15 mouse cellular contexts compared by ENCODE assay signal in the genomic region with DNA sequence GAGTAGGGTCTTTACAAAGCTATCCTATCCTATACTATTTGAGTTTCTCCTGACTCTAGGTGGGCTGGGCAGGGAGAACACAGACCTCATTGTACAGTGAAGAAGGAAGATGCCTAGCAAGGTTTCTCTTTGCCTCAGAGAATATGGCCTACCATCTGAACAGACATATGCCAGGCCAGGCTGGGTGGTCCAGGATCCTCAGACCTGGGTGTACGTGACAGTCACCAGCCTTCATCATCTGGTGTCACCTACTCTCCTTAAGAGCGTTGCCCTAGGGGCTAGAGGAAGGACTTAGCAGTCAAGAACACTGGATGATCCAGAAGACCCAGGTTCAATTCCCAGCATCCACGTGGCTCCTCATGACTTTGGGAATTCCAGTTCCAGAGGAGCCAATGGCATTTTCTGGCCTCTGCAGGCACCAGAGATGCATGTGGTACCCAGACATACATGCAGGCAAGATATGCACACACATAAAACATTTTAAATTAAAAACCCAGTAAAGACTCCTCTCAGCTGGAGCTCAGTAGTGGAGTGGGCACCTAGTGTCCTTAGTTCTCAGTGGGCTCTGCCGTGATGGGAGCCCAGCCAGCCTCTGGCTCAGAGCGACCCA.
DNase-seq lines count a peak whose midpoint lies in the region; ATAC-seq and TF ChIP-seq lines count a peak whose summit lies in the region.
"Had no signal": no experiment of that assay in that cellular context is flagged by ENCODE, and none has a peak within 500 bp of the region (broad histone marks: within the 10 kb centered on the region; RNA-seq: fewer than 3 reads in every experiment).

No protein-coding gene starts in this region.

- peak overlapping the region; percentile 84; the same call in 1 of the 2 replicates for H3K27ac ChIP-seq in heart, embryonic 16.5 days (ENCODE audit: low read length)
- H3K27ac ChIP-seq in heart, adult 2 months: no peak overlapping the region
- peak overlapping the region; percentile 85; the same call in 1 of the 2 replicates for H3K27ac ChIP-seq in lung, embryonic 16.5 days (ENCODE audit: low read length)
- H3K27ac ChIP-seq in lung, postnatal 0 days (ENCODE audit: low read length): no peak overlapping the region; the same call in 1 of the 2 replicates
- H3K27ac ChIP-seq in embryonic facial prominence, embryonic 15.5 days (replicated peaks): peak overlapping the region; percentile 61
- peak overlapping the region; percentile 87; the same call in 1 of the 2 replicates for H3K27ac ChIP-seq in stomach, embryonic 15.5 days
- H3K27ac ChIP-seq: left cerebral cortex, adult 2 months had no signal

- peaks cover 27% of the 10 kb centered on the region for H3K4me1 ChIP-seq in heart, embryonic 16.5 days (ENCODE audit: control insufficient read depth, insufficient read depth, low read length)
- H3K4me1 ChIP-seq in heart, adult 2 months (ENCODE audit: control insufficient read depth, insufficient read depth, low read length): peaks cover 17% of the 10 kb centered on the region
- peaks cover 29% of the 10 kb centered on the region for H3K4me1 ChIP-seq in lung, embryonic 16.5 days (replicated peaks; ENCODE audit: control insufficient read depth, insufficient read depth, low read length)
- peaks cover 29% of the 10 kb centered on the region for H3K4me1 ChIP-seq in lung, postnatal 0 days (ENCODE audit: insufficient read depth, low read depth, low read length)
- peaks cover 46% of the 10 kb centered on the region for H3K4me1 ChIP-seq in embryonic facial prominence, embryonic 15.5 days
- H3K4me1 ChIP-seq in stomach, embryonic 15.5 days: peaks cover 21% of the 10 kb centered on the region

- no peak for ATAC-seq in heart, embryonic 16.5 days (replicated peaks; ENCODE audit: extremely low read depth, insufficient read depth, low FRiP score)
- no peak for ATAC-seq in lung, embryonic 16.5 days (ENCODE audit: low read depth)
- no peak for ATAC-seq in lung, postnatal 0 days
- ATAC-seq in embryonic facial prominence, embryonic 15.5 days (ENCODE audit: insufficient number of reproducible peaks, low FRiP score, low TSS enrichment, low read depth): no peak
- ATAC-seq in stomach, embryonic 15.5 days (ENCODE audit: insufficient read depth, low FRiP score, low read depth): no peak
- ATAC-seq: forebrain, postnatal 0 days; intestine, postnatal 0 days had no signal

- intact Hi-C loops in heart, adult 2 months (cut with DNase I): loop anchor here (1.0 kb wide), 1 partner anchor 24 kb away; no protein-coding TSS in a partner anchor

- no peak for TF ChIP-seq EP300 in heart, adult 2 months (IDR thresholded peaks at IDR 0.05; ENCODE audit: insufficient read depth, low read depth, low read length)
- TF ChIP-seq EP300 in lung, postnatal 0 days (IDR thresholded peaks at IDR 0.05): no peak

- TF ChIP-seq CTCF in heart, adult 2 months (IDR thresholded peaks at IDR 0.05): no peak
- no peak for TF ChIP-seq CTCF in lung, postnatal 0 days (IDR thresholded peaks at IDR 0.05)

- H3K4me3 ChIP-seq in heart, embryonic 16.5 days (ENCODE audit: low read length): no peak overlapping the region
- H3K4me3 ChIP-seq in heart, adult 2 months: no peak overlapping the region
- H3K4me3 ChIP-seq in lung, embryonic 16.5 days (ENCODE audit: low read length): no peak overlapping the region
- H3K4me3 ChIP-seq in lung, postnatal 0 days (ENCODE audit: low read depth, low read length): no peak overlapping the region
- H3K4me3 ChIP-seq in embryonic facial prominence, embryonic 15.5 days (replicated peaks): no peak overlapping the region
- H3K4me3 ChIP-seq in stomach, embryonic 15.5 days (replicated peaks): no peak overlapping the region
- H3K4me3 ChIP-seq: left cerebral cortex, adult 2 months had no signal

- H3K36me3 ChIP-seq in heart, embryonic 16.5 days (ENCODE audit: control insufficient read depth, insufficient read depth): no peaks in the 10 kb centered on the region
- peaks cover 3% of the 10 kb centered on the region; the same call in 1 of the 2 replicates for H3K36me3 ChIP-seq in heart, adult 2 months (ENCODE audit: control insufficient read depth, insufficient read depth, low read length)
- H3K36me3 ChIP-seq in lung, embryonic 16.5 days (ENCODE audit: control insufficient read depth, insufficient read depth, low read length): no peaks in the 10 kb centered on the region
- H3K36me3 ChIP-seq in lung, postnatal 0 days (ENCODE audit: insufficient read depth, low read length): no peaks in the 10 kb centered on the region
- no peaks in the 10 kb centered on the region for H3K36me3 ChIP-seq in embryonic facial prominence, embryonic 15.5 days
- H3K36me3 ChIP-seq in stomach, embryonic 15.5 days: no peaks in the 10 kb centered on the region

- H3K9ac ChIP-seq in heart, embryonic 16.5 days (ENCODE audit: low read length): peak overlapping the region; percentile 37
- no peak overlapping the region for H3K9ac ChIP-seq in heart, adult 2 months (ENCODE audit: low read depth, low read length)
- H3K9ac ChIP-seq in lung, embryonic 16.5 days (ENCODE audit: low read length): no peak overlapping the region
- no peak overlapping the region for H3K9ac ChIP-seq in lung, postnatal 0 days (replicated peaks; ENCODE audit: low read depth)
- no peak overlapping the region for H3K9ac ChIP-seq in embryonic facial prominence, embryonic 15.5 days
- H3K9ac ChIP-seq in stomach, embryonic 15.5 days: no peak overlapping the region
- H3K9ac ChIP-seq: forebrain, postnatal 0 days had no signal

- WGBS in heart, embryonic 16.5 days: 90% methylated on average over 5 of the region's 5 CpGs
- WGBS in heart, adult 2 months: 96% methylated on average over 5 of the region's 5 CpGs
- WGBS in lung, embryonic 16.5 days: 86% methylated on average over 5 of the region's 5 CpGs
- 88% methylated on average over 5 of the region's 5 CpGs for WGBS in lung, postnatal 0 days
- 88% methylated on average over 5 of the region's 5 CpGs for WGBS in embryonic facial prominence, embryonic 15.5 days
- WGBS in stomach, embryonic 15.5 days: 90% methylated on average over 5 of the region's 5 CpGs

- no peak for TF ChIP-seq POLR2A in heart, adult 2 months (IDR thresholded peaks at IDR 0.05; ENCODE audit: insufficient read depth, low read depth, low read length)

- H3K4me2 ChIP-seq in heart, embryonic 16.5 days (ENCODE audit: low read depth, low read length): no peak overlapping the region
- no peak overlapping the region for H3K4me2 ChIP-seq in lung, embryonic 16.5 days (ENCODE audit: low read depth, low read length)
- no peak overlapping the region for H3K4me2 ChIP-seq in lung, postnatal 0 days (replicated peaks; ENCODE audit: low read depth, low read length)
- no peak overlapping the region; the same call in 1 of the 2 replicates for H3K4me2 ChIP-seq in embryonic facial prominence, embryonic 15.5 days (replicated peaks)
- 0 out of 2 replicates have a peak overlapping the region, but pooled peaks have one; percentile 27 for H3K4me2 ChIP-seq in stomach, embryonic 15.5 days

- H3K9me3 ChIP-seq in heart, embryonic 16.5 days (replicated peaks; ENCODE audit: control insufficient read depth, low read length): no peaks in the 10 kb centered on the region
- no peaks in the 10 kb centered on the region for H3K9me3 ChIP-seq in lung, embryonic 16.5 days (ENCODE audit: control insufficient read depth, low read length)
- no peaks in the 10 kb centered on the region for H3K9me3 ChIP-seq in lung, postnatal 0 days (ENCODE audit: low read length)
- no peaks in the 10 kb centered on the region for H3K9me3 ChIP-seq in embryonic facial prominence, embryonic 15.5 days (replicated peaks)
- no peaks in the 10 kb centered on the region for H3K9me3 ChIP-seq in stomach, embryonic 15.5 days
- H3K9me3 ChIP-seq: megakaryocyte, embryonic 14.5 days had no signal

- H3K27me3 ChIP-seq in heart, embryonic 16.5 days (ENCODE audit: control insufficient read depth, insufficient read depth, low read length): no peaks in the 10 kb centered on the region
- no peaks in the 10 kb centered on the region for H3K27me3 ChIP-seq in heart, adult 2 months (ENCODE audit: control insufficient read depth, insufficient read depth, low read length)
- H3K27me3 ChIP-seq in lung, embryonic 16.5 days (ENCODE audit: control insufficient read depth, insufficient read depth, low read depth, low read length): no peaks in the 10 kb centered on the region
- H3K27me3 ChIP-seq in lung, postnatal 0 days (replicated peaks; ENCODE audit: insufficient read depth, low read length): no peaks in the 10 kb centered on the region
- no peaks in the 10 kb centered on the region for H3K27me3 ChIP-seq in embryonic facial prominence, embryonic 15.5 days
- H3K27me3 ChIP-seq in stomach, embryonic 15.5 days (replicated peaks): no peaks in the 10 kb centered on the region

- no peaks in the 10 kb centered on the region for H3K79me2 ChIP-seq in heart, adult 2 months (replicated peaks; ENCODE audit: control insufficient read depth, insufficient read depth, low read length)

- no peak for DNase-seq in heart, adult 2 months
- DNase-seq in lung, postnatal 0 days (ENCODE audit: low spot score): no peak
- DNase-seq in thymus, postnatal 36 days: no peak
- DNase-seq in layer of hippocampus, adult 11-12 months (ENCODE audit: low spot score): no peak
- DNase-seq: adrenal gland, postnatal 25 days; forebrain, postnatal 0 days; gastrocnemius, postnatal 25 days; thymus, adult 18-20 months had no signal

Comparison
In these comparisons a context has a peak if more than half of its experiments do, and no peak if none do; other contexts are left out.
1. H3K27ac ChIP-seq: peak in heart, embryonic 16.5 days (single experiment), lung, embryonic 16.5 days (single experiment), embryonic facial prominence, embryonic 15.5 days (single experiment) and stomach, embryonic 15.5 days (single experiment); none in heart, adult 2 months (single experiment) and lung, postnatal 0 days (single experiment).